Mouse (Mus musculus): ENCODE results near the gene Mgat4d.

DNA sequence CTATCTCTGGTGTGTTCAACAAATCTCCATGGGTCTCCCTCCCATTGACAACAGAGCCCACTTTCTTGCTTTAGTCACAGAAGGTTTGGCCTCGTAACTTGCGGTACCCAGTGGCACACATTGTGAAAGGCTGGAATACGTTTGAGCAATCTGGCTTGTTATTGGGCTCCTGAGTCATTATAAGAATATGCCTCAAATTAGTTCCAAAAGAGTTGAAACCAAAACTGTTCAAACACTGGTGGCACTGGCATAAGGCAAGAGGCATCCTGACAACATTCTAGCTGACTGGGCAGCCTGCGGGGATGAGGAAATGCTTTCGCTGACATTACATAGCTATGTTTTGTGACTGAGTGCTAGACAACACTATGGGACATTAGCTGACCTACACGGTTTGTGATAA, 38.4 kb upstream of the Mgat4d start:
- TF ChIP-seq CTCF (IDR thresholded peaks at IDR 0.05; ENCODE audit: low read depth, low read length) (no peak), POLR2A (IDR thresholded peaks at IDR 0.05; ENCODE audit: insufficient read depth, low read length) (no peak)

Measured in ES-Bruce4 (cell line).